Mouse (Mus musculus) C2C12 (cell line): ENCODE data around the gene Dgkd.

Experiments used
- CTCF ChIP-seq: IDR thresholded peaks from one replicate; pipeline ENCODE4 v1.5.1; 2011; ENCODE audit not compliant: control insufficient read depth, insufficient read depth, insufficient read length
- FOSL1 ChIP-seq: IDR thresholded peaks from one replicate; pipeline ENCODE4 v1.8.0; 2011; ENCODE audit warnings: mild to moderate bottlenecking, low read length; ENCODE audit not compliant: poor library complexity, insufficient read depth, severe bottlenecking
- MAX ChIP-seq: IDR thresholded peaks from one replicate; pipeline ENCODE4 v1.6.1; 2011; ENCODE audit warnings: mild to moderate bottlenecking, control low read depth
- MYOD1 ChIP-seq: IDR thresholded peaks from one replicate; pipeline ENCODE4 v1.6.1; 2011; ENCODE audit warnings: low read depth; ENCODE audit not compliant: control insufficient read depth, insufficient read length

DNA sequence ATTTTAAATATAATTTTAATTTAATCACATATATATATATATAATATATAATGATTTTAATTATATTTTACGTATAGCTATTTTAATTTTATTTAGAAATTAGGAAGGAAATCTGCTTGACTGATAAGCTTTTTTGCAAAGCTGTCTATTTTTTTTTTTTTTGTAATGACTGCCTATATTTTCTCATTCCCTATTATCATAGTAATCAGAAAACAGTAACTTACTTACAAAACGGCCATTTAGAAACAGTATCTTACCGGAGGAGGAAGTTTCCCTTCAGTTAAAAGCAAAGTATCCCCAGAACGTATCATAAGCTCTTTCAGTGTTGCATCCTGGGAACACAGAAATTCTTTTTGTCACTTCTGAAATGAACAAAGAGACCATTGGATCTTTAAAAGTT is 106.4 kb downstream of the Dgkd start:
- no peak for TF ChIP-seq CTCF
- TF ChIP-seq FOSL1, result no peak
- TF ChIP-seq MAX, result no peak
- no peak for TF ChIP-seq MYOD1
